11 mouse cellular contexts compared by ENCODE assay signal in the genomic region with DNA sequence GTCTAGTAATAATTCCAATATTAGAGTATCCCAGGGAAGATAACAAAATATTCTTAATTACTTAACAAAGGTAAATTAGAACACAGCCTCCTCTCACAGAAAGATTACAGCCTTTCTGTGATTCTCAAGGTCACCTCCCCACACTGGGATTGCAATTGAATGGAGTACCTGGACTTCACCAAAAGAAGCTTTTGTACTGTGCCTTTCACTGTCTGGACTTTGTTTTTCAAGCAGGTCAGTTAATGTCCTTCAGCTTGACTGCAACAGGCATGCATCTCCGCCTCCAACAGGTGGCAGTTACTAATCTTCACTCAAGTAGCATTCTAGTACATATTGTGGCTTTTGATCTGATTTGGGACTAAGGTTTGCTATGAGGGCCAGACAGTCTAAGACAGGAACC.
"Had no signal": no experiment of that assay in that cellular context is flagged by ENCODE, and none has a peak within 500 bp of the region (broad histone marks: within the 10 kb centered on the region; RNA-seq: fewer than 3 reads in every experiment).

No protein-coding gene starts in this region.

- DNase-seq: heart, postnatal 10 days; heart, postnatal 36 days; heart, postnatal 4 days; kidney, adult 11 months; kidney, adult 18-20 months; kidney, adult 2 months; kidney, postnatal 14 days; kidney, postnatal 25 days; kidney, postnatal 4 days; layer of hippocampus, adult 9-11 months; layer of hippocampus, postnatal 36 days had no signal
